Mouse (Mus musculus): ENCODE measurements around the gene Zbtb16. TPM values are rescaled to one million over a fixed set of nuclear protein-coding genes. Genes with fewer than 3 reads are reported as not detected.

The Zbtb16 gene
- polyA plus RNA-seq, 1 experiment from 2014 or later = 0.57 TPM

DNA sequence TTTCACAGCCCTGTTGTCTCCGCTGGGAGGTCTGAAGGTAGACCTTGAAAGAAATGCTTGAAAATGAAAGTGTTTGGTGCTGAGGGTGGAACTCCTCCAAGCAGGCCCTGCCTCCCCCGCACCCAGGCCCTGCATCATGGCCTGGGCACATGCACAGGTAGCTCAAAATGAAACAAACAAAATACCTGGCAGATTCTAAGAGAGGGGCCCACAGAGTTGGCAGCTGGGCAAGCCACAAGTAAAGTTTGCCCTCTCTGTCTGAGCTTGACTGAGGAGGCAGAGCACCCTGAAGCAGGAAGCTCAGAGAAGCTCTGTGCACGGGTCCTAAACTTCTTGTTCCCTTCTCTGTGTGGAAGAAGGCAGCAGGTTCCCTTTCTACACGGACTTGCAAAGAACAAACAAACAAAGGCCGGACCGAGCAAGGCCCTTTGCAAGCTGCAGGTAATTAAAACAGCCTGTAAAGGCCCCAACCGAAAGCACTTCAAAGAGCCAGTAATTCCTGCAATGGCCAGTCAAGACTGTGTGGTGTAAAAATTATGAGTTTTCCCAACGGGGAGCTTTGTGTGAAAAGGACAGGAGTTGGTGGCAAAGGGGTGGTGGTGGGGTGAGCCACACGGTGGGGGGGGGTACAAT is 80.5 kb downstream of the Zbtb16 start:
- Histone ChIP-seq H3K4me2 (no peak overlapping the region), H3K27me3 (ENCODE audit: control insufficient read depth, insufficient read depth, low read length) (no peaks in the 10 kb centered on the region), H3K9ac (ENCODE audit: low read depth, low read length) (no peak overlapping the region), H3K4me1 (ENCODE audit: control insufficient read depth, insufficient read depth, low read length) (peaks cover 15% of the 10 kb centered on the region), H3K36me3 (ENCODE audit: control insufficient read depth, insufficient read depth, low read length) (no peaks in the 10 kb centered on the region), H3K27ac (ENCODE audit: low read depth, low read length) (no peak overlapping the region), H3K4me3 (ENCODE audit: low read depth, low read length) (no peak overlapping the region), H3K9me3 (replicated peaks; ENCODE audit: control insufficient read depth, low read length) (no peaks in the 10 kb centered on the region)
- no peak for ATAC-seq (replicated peaks; ENCODE audit: insufficient number of reproducible peaks, low FRiP score, low TSS enrichment)
- WGBS (ENCODE audit: insufficient replicate concordance) = 52% methylated on average over 9 of the region's 9 CpGs

DNA sequence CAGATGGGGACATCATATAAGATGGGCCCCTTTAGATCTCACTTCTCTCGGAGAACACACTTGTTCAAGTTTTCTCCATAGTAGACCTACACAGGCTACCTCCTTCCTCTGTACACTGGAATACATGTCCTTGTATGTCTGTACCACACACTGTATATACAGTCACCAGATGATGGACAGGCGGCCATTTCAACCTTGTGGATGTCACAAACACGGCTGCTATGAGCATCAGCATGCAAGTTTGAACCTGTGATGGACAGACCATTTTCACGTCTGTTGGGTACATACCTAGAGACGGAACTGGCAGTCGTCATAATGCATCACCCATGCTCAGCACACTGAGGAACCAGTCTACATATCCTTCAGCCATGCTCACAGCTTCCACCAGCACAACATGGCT is 81.6 kb downstream of the Zbtb16 start:
- no peak for ATAC-seq (replicated peaks; ENCODE audit: insufficient number of reproducible peaks, low FRiP score, low TSS enrichment)
- Histone ChIP-seq H3K9me3 (replicated peaks; ENCODE audit: control insufficient read depth, low read length) (no peaks in the 10 kb centered on the region), H3K27me3 (ENCODE audit: control insufficient read depth, insufficient read depth, low read length) (no peaks in the 10 kb centered on the region), H3K4me3 (ENCODE audit: low read depth, low read length) (no peak overlapping the region), H3K4me1 (ENCODE audit: control insufficient read depth, insufficient read depth, low read length) (peaks cover 5% of the 10 kb centered on the region; the same call in 1 of the 2 replicates), H3K9ac (ENCODE audit: low read depth, low read length) (no peak overlapping the region), H3K27ac (ENCODE audit: low read depth, low read length) (no peak overlapping the region), H3K4me2 (no peak overlapping the region), H3K36me3 (ENCODE audit: control insufficient read depth, insufficient read depth, low read length) (no peaks in the 10 kb centered on the region)
- 85% methylated on average over 6 of the region's 6 CpGs for WGBS (ENCODE audit: insufficient replicate concordance)

DNA sequence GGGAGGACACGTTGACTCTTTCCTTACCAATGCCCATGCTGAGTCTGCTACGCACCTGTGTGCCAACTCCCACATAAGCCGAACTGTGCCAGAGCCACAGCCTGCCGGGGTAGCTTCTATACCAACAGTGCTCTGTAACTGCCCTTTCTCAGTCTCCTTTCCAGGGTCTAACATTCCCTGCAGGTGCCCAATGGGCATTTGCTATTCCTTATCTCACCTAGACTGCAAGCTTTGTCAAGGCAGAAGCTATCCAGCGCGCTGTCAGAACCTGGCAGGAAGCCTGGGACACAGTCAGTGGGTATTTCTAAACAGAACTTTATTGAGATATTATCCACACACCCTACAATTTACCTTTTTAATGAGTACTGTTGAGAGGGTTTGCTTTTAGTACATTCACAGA is 82.1 kb downstream of the Zbtb16 start:
- Histone ChIP-seq H3K4me3 (ENCODE audit: low read depth, low read length) (no peak overlapping the region), H3K9ac (ENCODE audit: low read depth, low read length) (no peak overlapping the region), H3K27me3 (ENCODE audit: control insufficient read depth, insufficient read depth, low read length) (no peaks in the 10 kb centered on the region), H3K9me3 (replicated peaks; ENCODE audit: control insufficient read depth, low read length) (no peaks in the 10 kb centered on the region), H3K4me2 (no peak overlapping the region), H3K4me1 (ENCODE audit: control insufficient read depth, insufficient read depth, low read length) (peaks cover 5% of the 10 kb centered on the region; the same call in 1 of the 2 replicates), H3K27ac (ENCODE audit: low read depth, low read length) (no peak overlapping the region), H3K36me3 (ENCODE audit: control insufficient read depth, insufficient read depth, low read length) (no peaks in the 10 kb centered on the region)
- WGBS (ENCODE audit: insufficient replicate concordance) = 86% methylated on average over 6 of the region's 6 CpGs
- no peak for ATAC-seq (replicated peaks; ENCODE audit: insufficient number of reproducible peaks, low FRiP score, low TSS enrichment)

DNA sequence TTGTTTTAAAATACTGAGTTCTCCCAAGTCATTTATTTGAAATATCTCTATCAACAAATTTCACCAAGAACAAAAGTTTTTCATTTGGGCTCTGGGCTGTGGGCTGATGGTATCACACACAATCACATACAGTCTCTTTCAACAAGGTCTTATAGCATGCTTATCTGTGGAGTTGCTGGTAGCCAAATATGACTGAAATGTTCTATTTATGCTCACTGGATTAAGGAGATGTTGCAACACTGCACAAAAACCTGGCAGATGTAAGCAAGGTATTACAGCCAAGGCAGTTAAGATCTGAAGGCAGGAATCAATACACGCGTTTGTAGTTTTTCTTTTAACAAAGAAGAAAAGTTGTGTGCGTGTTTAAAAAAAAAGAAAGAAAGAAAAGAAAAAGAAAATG is 84.1 kb downstream of the Zbtb16 start:
- no peak overlapping the region for H3K27ac ChIP-seq (ENCODE audit: low read depth, low read length)
- H3K9me3 ChIP-seq (replicated peaks; ENCODE audit: control insufficient read depth, low read length) = no peaks in the 10 kb centered on the region
- no peak overlapping the region for H3K9ac ChIP-seq (ENCODE audit: low read depth, low read length)
- H3K36me3 ChIP-seq (ENCODE audit: control insufficient read depth, insufficient read depth, low read length) = no peaks in the 10 kb centered on the region
- peaks cover 5% of the 10 kb centered on the region; the same call in 1 of the 2 replicates for H3K4me1 ChIP-seq (ENCODE audit: control insufficient read depth, insufficient read depth, low read length)
- no peaks in the 10 kb centered on the region for H3K27me3 ChIP-seq (ENCODE audit: control insufficient read depth, insufficient read depth, low read length)
- H3K4me2 ChIP-seq = no peak overlapping the region
- 86% methylated on average over 3 of the region's 3 CpGs for WGBS (ENCODE audit: insufficient replicate concordance)
- no peak overlapping the region for H3K4me3 ChIP-seq (ENCODE audit: low read depth, low read length)
- ATAC-seq (replicated peaks; ENCODE audit: insufficient number of reproducible peaks, low FRiP score, low TSS enrichment) = no peak

DNA sequence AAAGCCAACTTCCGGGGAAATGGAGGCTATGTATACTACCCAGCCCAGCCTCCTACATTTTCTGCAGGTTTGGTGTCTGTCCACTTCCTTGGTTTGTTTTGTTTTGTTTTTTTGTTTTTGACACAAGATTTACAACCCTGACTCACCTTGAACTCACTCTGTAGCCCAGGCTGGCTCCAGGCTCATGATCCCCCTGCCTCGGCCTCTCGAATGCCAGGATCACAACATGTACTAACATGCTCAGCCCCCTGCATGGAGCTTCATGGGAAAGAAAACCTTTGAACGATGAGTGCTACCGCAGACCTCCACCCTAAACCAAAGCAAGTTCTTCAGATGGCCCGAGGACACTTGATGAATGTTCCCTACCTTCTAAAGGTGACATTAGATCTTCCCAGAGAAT is 86.4 kb downstream of the Zbtb16 start:
- WGBS (ENCODE audit: insufficient replicate concordance) = 78% methylated on average over 6 of the region's 6 CpGs
- Histone ChIP-seq H3K4me1 (ENCODE audit: control insufficient read depth, insufficient read depth, low read length) (no peaks in the 10 kb centered on the region), H3K9ac (ENCODE audit: low read depth, low read length) (no peak overlapping the region), H3K4me2 (no peak overlapping the region), H3K27ac (ENCODE audit: low read depth, low read length) (no peak overlapping the region), H3K9me3 (replicated peaks; ENCODE audit: control insufficient read depth, low read length) (no peaks in the 10 kb centered on the region), H3K4me3 (ENCODE audit: low read depth, low read length) (no peak overlapping the region), H3K27me3 (ENCODE audit: control insufficient read depth, insufficient read depth, low read length) (no peaks in the 10 kb centered on the region), H3K36me3 (ENCODE audit: control insufficient read depth, insufficient read depth, low read length) (no peaks in the 10 kb centered on the region)
- ATAC-seq (replicated peaks; ENCODE audit: insufficient number of reproducible peaks, low FRiP score, low TSS enrichment) = no peak

DNA sequence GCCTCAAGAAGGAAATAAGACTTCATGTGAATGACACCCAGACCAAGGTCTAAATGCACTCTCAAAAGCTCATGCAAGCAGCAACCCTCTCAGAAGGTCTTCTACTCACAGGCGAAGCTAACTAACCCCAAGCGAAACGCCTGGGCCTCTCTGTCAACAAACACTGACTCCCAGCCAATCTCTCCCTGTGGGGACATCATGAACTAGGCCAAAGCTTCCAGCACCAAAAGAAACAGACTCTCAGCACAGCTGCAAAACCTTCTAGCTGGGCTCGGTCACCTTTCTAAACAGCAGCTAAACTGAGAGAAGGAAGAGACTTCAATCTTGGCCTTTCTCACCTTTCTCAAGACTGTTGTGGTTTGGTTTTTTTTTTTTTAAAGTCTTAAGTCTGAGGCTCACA is 86.9 kb downstream of the Zbtb16 start:
- Histone ChIP-seq H3K4me1 (ENCODE audit: control insufficient read depth, insufficient read depth, low read length) (no peaks in the 10 kb centered on the region), H3K9ac (ENCODE audit: low read depth, low read length) (no peak overlapping the region), H3K36me3 (ENCODE audit: control insufficient read depth, insufficient read depth, low read length) (no peaks in the 10 kb centered on the region), H3K4me2 (no peak overlapping the region), H3K9me3 (replicated peaks; ENCODE audit: control insufficient read depth, low read length) (no peaks in the 10 kb centered on the region), H3K4me3 (ENCODE audit: low read depth, low read length) (no peak overlapping the region), H3K27me3 (ENCODE audit: control insufficient read depth, insufficient read depth, low read length) (no peaks in the 10 kb centered on the region), H3K27ac (ENCODE audit: low read depth, low read length) (no peak overlapping the region)
- no peak for ATAC-seq (replicated peaks; ENCODE audit: insufficient number of reproducible peaks, low FRiP score, low TSS enrichment)
- 72% methylated on average over 4 of the region's 4 CpGs for WGBS (ENCODE audit: insufficient replicate concordance)

DNA sequence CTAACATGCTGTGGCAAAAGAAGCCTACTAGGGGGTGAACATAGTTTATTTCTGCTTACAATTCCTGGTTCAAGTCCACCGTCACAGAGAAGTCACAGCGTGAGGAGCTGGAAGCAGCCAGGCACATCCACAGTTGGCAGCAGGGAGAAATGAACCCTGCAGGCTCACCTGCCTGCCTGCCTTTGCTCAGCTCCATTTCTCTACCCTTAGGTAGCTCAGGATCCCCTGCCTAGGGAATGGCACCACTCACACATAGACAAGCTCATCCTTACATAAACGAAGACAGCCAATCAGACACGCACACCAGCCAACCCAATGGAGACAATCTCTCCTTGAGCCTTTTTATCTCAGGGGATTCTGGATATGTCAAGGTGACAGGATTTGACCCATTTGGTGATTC is 87.3 kb downstream of the Zbtb16 start:
- Histone ChIP-seq H3K27ac (ENCODE audit: low read depth, low read length) (no peak overlapping the region), H3K36me3 (ENCODE audit: control insufficient read depth, insufficient read depth, low read length) (no peaks in the 10 kb centered on the region), H3K4me1 (ENCODE audit: control insufficient read depth, insufficient read depth, low read length) (no peaks in the 10 kb centered on the region), H3K27me3 (ENCODE audit: control insufficient read depth, insufficient read depth, low read length) (no peaks in the 10 kb centered on the region), H3K4me3 (ENCODE audit: low read depth, low read length) (no peak overlapping the region), H3K9me3 (replicated peaks; ENCODE audit: control insufficient read depth, low read length) (no peaks in the 10 kb centered on the region), H3K9ac (ENCODE audit: low read depth, low read length) (no peak overlapping the region), H3K4me2 (no peak overlapping the region)
- no peak for ATAC-seq (replicated peaks; ENCODE audit: insufficient number of reproducible peaks, low FRiP score, low TSS enrichment)
- WGBS (ENCODE audit: insufficient replicate concordance) = 91% methylated on average over 4 of the region's 4 CpGs

DNA sequence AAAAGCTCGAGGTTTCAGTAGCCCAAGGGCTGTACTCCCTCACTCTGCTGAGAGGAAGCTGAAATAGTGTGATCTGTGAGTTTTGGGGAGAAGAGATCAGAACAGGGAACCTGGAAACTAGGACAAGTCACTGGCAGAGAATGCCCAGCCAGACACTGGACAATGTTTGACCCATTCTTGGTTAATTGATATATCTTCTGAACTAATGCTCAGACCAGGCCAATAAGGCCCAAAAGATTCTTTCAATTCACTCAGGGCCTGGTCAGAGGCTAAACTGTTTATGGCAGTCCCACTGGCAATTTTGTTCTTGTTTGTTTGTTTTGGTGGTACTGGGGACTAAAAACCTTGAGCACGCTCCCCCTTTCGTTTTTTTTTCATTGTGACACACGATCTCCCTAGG is 87.8 kb downstream of the Zbtb16 start:
- no peak overlapping the region for H3K4me2 ChIP-seq
- no peak overlapping the region for H3K9ac ChIP-seq (ENCODE audit: low read depth, low read length)
- ATAC-seq (replicated peaks; ENCODE audit: insufficient number of reproducible peaks, low FRiP score, low TSS enrichment) = no peak
- H3K27ac ChIP-seq (ENCODE audit: low read depth, low read length) = no peak overlapping the region
- H3K4me3 ChIP-seq (ENCODE audit: low read depth, low read length) = no peak overlapping the region
- H3K9me3 ChIP-seq (replicated peaks; ENCODE audit: control insufficient read depth, low read length) = no peaks in the 10 kb centered on the region
- 75% methylated on average over 4 of the region's 4 CpGs for WGBS (ENCODE audit: insufficient replicate concordance)
- H3K27me3 ChIP-seq (ENCODE audit: control insufficient read depth, insufficient read depth, low read length) = no peaks in the 10 kb centered on the region
- no peaks in the 10 kb centered on the region for H3K36me3 ChIP-seq (ENCODE audit: control insufficient read depth, insufficient read depth, low read length)
- H3K4me1 ChIP-seq (ENCODE audit: control insufficient read depth, insufficient read depth, low read length) = no peaks in the 10 kb centered on the region

DNA sequence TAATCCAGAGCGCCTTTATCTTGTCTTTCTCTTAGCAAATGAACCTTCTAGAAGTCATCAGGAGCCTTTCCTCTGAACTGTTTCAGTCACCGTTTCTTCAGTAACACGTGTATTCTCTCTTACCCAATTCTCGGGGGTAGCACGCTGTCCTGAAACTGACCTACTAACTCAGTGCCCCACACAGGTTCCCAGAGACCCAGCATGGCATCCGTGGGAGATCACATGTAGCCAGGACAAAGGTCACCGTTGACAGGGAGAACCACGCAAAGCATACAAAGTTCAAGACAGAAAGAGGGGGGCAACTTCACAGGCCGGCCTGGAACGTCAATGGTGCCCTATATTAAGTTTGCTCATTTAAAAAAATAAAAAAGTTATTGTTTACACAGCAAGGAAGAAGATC is 89.5 kb downstream of the Zbtb16 start:
- no peak overlapping the region for H3K4me2 ChIP-seq
- H3K4me1 ChIP-seq (ENCODE audit: control insufficient read depth, insufficient read depth, low read length) = no peaks in the 10 kb centered on the region
- H3K27me3 ChIP-seq (ENCODE audit: control insufficient read depth, insufficient read depth, low read length) = no peaks in the 10 kb centered on the region
- no peak overlapping the region for H3K9ac ChIP-seq (ENCODE audit: low read depth, low read length)
- no peak for ATAC-seq (replicated peaks; ENCODE audit: insufficient number of reproducible peaks, low FRiP score, low TSS enrichment)
- H3K9me3 ChIP-seq (replicated peaks; ENCODE audit: control insufficient read depth, low read length) = no peaks in the 10 kb centered on the region
- WGBS (ENCODE audit: insufficient replicate concordance) = 89% methylated on average over 10 of the region's 10 CpGs
- no peak overlapping the region for H3K4me3 ChIP-seq (ENCODE audit: low read depth, low read length)
- no peak overlapping the region for H3K27ac ChIP-seq (ENCODE audit: low read depth, low read length)
- no peaks in the 10 kb centered on the region for H3K36me3 ChIP-seq (ENCODE audit: control insufficient read depth, insufficient read depth, low read length)

All from heart, embryonic 11.5 days (tissue).